Mouse (Mus musculus) kidney, postnatal 0 days (tissue): Measurements from ENCODE around the gene Vax1. TPM values are rescaled to one million over a fixed set of nuclear protein-coding genes. Genes with fewer than 3 reads are reported as not detected.
A peak's percentile ranks its signal among the peaks of the same experiment; 100 is the strongest.

ENCODE experiments used
- ATAC-seq: fragments of 200-750 bp; cut with Nextera tagmentation; replicated peaks from 2 replicates; pipeline ENCODE4 v1.8.0; 2017; ENCODE audit warnings: low read depth, moderate number of reproducible peaks, moderate TSS enrichment, moderate library complexity; ENCODE audit not compliant: low FRiP score
- DNase-seq: peaks from one replicate; pipeline ENCODE4 v3.0.0-alpha.2; 2016; ENCODE audit warnings: low spot score
- H3K27ac ChIP-seq: fragments of 300-500 bp; sonication (generic); 2 replicates; pipeline ENCODE4 v1.5.1; 2014; ENCODE audit warnings: mild to moderate bottlenecking
- H3K27me3 ChIP-seq: fragments of 300-500 bp; sonication (generic); 2 replicates; pipeline ENCODE4 v1.6.1; 2014; ENCODE audit warnings: low read length, mixed read lengths; ENCODE audit not compliant: insufficient read depth
- H3K36me3 ChIP-seq: fragments of 300-500 bp; sonication (generic); 2 replicates; pipeline ENCODE4 v1.6.1; 2014; ENCODE audit warnings: low read length, mixed read lengths; ENCODE audit not compliant: insufficient read depth
- H3K4me1 ChIP-seq: fragments of 300-500 bp; sonication (generic); replicated peaks from 2 replicates; pipeline ENCODE4 v1.6.1; 2014; ENCODE audit warnings: antibody characterized with exemption, low read length, mixed read lengths; ENCODE audit not compliant: insufficient read depth
- H3K4me2 ChIP-seq: fragments of 300-500 bp; sonication (generic); 2 replicates; pipeline ENCODE4 v1.6.1; 2014; ENCODE audit warnings: mild to moderate bottlenecking, low read length, moderate library complexity, mixed read lengths
- H3K4me3 ChIP-seq: fragments of 300-500 bp; sonication (generic); replicated peaks from 2 replicates; pipeline ENCODE4 v1.5.1; 2014; ENCODE audit warnings: low read depth, low read length
- H3K9ac ChIP-seq: fragments of 300-500 bp; sonication (generic); 2 replicates; pipeline ENCODE4 v1.6.1; 2014; ENCODE audit warnings: low read depth, low read length
- H3K9me3 ChIP-seq: fragments of 300-500 bp; sonication (generic); replicated peaks from 2 replicates; pipeline ENCODE4 v1.6.1; 2016; ENCODE audit warnings: low read length, inconsistent platforms, mixed read lengths
- CTCF ChIP-seq: IDR thresholded peaks from 2 replicates; pipeline ENCODE4 v1.5.1; 2016; ENCODE audit warnings: antibody characterized with exemption, low read depth, mild to moderate bottlenecking, moderate library complexity
- WGBS: fragments of 180-500 bp; shearing (Covaris S2); extraction: QIAGEN DNeasy Blood & Tissue Kit; methylation state at CpG from one replicate; pipeline ENCODE4 v1.1.7; 2014; 5-methylcytosine and 5-hydroxymethylcytosine counted together
- polyA plus RNA-seq: library from polyadenylated mRNA; unstranded; fragments of >200 nt; fragmentation: Nextera tagmentation; extraction: Ambion mirVana; gene quantifications from 2 replicates; pipeline ENCODE4 v1.2.1, GENCODE M21; 2015

Gene Vax1
- polyA plus RNA-seq, result not detected in 2 replicates

DNA sequence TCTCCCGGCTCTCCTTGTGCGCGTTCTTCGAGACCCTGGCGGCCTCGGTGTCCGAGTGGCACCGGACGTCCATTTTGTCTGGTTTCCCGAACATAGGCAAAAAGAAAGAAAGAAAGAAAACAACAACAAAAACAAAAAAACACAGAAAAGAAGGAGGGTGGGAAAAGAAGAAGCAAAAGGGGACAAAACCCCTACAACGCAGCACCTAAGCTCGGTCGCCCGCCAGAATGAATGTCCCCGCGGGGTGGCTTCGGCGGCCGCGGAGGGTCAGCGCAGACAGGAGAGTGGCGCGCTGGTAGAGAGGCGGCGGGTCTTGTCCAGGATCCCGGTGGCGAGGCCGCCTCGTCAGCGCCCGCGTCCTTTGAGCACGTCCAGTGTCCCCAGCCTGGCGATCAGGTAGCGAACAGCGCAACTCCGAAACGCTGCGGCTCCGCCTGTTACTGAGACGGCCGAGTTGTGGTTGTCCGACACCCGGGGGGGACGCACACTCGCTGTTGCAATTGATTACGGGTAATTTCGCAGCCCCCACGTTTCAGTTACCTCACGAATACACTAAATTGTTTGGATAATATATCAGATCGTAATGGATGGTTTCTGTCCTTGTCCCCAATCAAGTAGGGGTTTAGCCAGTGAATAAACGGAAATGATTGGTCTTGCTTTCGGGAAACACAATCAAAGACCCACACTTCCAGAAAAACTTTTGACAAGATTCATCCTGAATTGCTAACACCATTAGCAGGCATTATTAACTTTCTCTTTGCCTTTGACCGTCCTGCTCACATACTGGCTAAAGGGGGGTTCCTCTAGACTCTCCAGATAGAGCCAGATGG lies at the start of gene Vax1:
Gene Vax1 (minus strand): TSS at position 121 of the 830 bp plus-strand sequence.
- H3K36me3 ChIP-seq, result no peaks in the 10 kb centered on the region

DNA sequence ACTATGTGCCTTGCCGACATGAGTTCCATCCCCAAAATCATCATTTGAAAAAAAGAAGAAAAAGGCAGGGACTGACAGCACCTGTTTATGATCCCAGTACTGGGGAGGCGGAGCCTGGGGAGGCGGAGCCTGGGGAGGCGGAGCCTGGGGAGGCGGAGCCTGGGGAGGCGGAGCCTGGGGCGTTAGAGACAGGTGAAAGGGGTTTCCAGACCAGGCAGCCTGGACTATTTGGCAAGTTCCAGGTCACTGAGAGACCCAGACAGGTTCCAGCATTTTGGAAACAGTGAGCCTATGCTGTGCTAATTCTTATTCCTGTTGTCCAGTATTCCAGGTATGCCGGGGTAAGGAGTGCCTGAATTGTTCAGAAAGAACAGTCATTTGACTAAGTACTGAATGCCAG lies 49.1 kb upstream of the Vax1 start, which contains the start of gene Kcnk18:
Gene Kcnk18 (plus strand): TSS at position 224 of the 400 bp plus-strand sequence.
- Histone ChIP-seq H3K27ac (no peak within 1 kb of the TSS), H3K4me3 (no peak within 1 kb of the TSS), H3K9ac (no peak within 1 kb of the TSS), H3K4me1 (no peaks in the 10 kb centered on the region), H3K27me3 (no peaks in the 10 kb centered on the region), H3K36me3 (no peaks in the 10 kb centered on the region), H3K4me2 (no peak within 1 kb of the TSS), H3K9me3 (no peaks in the 10 kb centered on the region)
- DNase-seq (no peak), ATAC-seq (no peak)
- WGBS, result 87% methylated on average over 8 of the region's 8 CpGs
- no peak for TF ChIP-seq CTCF

More for the DNA sequence above, at the start of gene Vax1:
- peak within 1 kb of the TSS; percentile 49 for H3K4me2 ChIP-seq
- no peak for ATAC-seq
- WGBS, result under 1% methylated on average over 54 of the region's 54 CpGs
- H3K4me3 ChIP-seq, result peak within 1 kb of the TSS; percentile 31
- H3K27me3 ChIP-seq, result peaks cover 92% of the 10 kb centered on the region
- no peaks in the 10 kb centered on the region for H3K9me3 ChIP-seq
- no peak within 1 kb of the TSS for H3K9ac ChIP-seq
- H3K27ac ChIP-seq, result no peak within 1 kb of the TSS
- H3K4me1 ChIP-seq, result peaks cover 15% of the 10 kb centered on the region
- TF ChIP-seq CTCF, result no peak
- no peak for DNase-seq

DNA sequence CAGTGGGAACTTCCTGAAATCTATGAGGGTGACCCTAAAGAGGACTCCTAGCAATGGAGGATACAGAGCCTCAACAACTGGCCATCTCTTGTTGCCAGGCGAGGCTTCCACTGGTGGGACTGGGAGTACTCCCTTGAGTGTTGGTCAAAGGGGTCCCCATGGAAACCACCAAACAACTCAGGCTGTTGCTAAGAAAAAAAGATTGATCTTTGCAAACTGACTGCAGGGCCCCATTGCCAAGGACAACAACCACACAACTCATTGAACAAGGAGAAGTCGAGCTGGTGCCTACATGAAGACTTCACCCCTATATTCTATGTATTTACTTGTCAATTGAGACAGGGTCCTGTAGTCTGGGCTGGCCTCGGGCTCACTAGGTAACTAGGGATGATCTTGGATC lies 47.0 kb upstream of the Vax1 start:
- Histone ChIP-seq H3K36me3 (no peaks in the 10 kb centered on the region), H3K27ac (no peak overlapping the region), H3K27me3 (no peaks in the 10 kb centered on the region), H3K9ac (no peak overlapping the region), H3K4me2 (no peak overlapping the region), H3K4me3 (no peak overlapping the region), H3K9me3 (no peaks in the 10 kb centered on the region), H3K4me1 (no peaks in the 10 kb centered on the region)
- DNase-seq, result no peak
- ATAC-seq, result no peak
- TF ChIP-seq CTCF, result no peak
- 87% methylated on average over 3 of the region's 3 CpGs for WGBS

DNA sequence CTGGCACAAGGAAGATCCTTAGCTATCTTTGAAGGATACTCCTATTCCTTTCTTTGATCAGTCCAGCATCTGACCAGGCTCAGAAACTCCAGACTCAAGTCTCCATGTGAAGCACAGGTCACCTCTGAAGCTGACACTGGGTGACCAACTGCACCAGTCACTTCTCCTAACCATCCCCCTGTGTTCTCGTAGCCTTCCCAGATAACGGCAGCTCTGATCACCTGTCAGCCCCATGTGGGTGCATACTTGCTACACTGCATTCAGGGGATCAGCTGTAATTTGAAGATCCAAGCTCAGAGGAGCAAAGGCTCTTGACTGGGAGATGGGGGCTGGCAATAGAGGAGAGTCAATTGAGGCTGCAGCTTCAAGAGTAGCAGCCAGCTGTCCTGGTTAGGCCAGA lies 39.1 kb upstream of the Vax1 start:
- DNase-seq (no peak), ATAC-seq (no peak)
- Histone ChIP-seq H3K4me3 (no peak overlapping the region), H3K36me3 (no peaks in the 10 kb centered on the region), H3K9me3 (no peaks in the 10 kb centered on the region), H3K27ac (no peak overlapping the region), H3K27me3 (peaks cover 4% of the 10 kb centered on the region; the same call in 1 of the 2 replicates), H3K4me1 (no peaks in the 10 kb centered on the region), H3K9ac (no peak overlapping the region), H3K4me2 (no peak overlapping the region)
- WGBS, result 52% methylated on average over 2 of the region's 2 CpGs
- TF ChIP-seq CTCF, result no peak

DNA sequence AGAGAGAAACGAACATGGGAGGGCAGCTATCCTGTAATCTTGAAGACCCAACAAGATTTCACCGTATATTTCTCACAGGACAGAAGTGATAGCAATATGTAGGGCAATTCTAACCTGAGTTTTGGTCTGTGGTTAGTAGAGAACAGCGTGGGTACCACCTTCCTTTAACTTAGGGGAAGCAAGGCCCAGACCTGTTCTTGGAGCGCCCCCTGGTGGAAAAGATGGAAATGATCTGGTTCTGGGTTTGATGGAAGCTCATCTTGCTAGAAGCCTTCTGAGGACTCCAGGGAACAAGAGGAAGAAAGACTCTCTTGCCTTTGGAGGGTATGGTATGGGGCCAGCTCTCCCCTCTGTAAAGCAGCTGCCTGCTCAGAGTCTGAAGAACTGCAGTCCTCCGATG lies 38.6 kb upstream of the Vax1 start:
- Histone ChIP-seq H3K4me1 (no peaks in the 10 kb centered on the region), H3K36me3 (no peaks in the 10 kb centered on the region), H3K4me3 (no peak overlapping the region), H3K27me3 (peaks cover 4% of the 10 kb centered on the region; the same call in 1 of the 2 replicates), H3K27ac (no peak overlapping the region), H3K9me3 (no peaks in the 10 kb centered on the region), H3K4me2 (no peak overlapping the region), H3K9ac (no peak overlapping the region)
- TF ChIP-seq CTCF, result peak; percentile 91
- 35% methylated on average over 5 of the region's 5 CpGs for WGBS
- DNase-seq (peak; percentile 85), ATAC-seq (no peak)

DNA sequence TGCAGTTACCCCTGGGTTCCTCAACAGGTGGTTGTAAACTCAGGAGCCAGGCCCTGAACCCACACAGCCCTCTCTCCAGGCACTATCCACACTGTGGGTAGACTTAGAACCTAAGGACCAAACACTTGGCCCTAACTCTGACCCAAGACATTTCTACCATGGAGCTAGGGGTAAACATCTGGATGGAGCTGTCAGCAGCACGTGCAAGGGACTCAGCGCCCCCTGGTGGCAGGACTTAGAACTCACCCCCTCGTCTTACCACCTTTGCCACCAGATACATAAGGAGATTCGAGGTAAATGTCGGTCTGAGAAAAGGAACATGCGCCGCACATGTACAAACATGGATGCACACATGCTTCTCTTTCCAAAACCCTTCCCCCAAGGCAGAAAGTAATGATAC lies 28.3 kb upstream of the Vax1 start:
- H3K27ac ChIP-seq, result no peak overlapping the region
- peak; percentile 56 for DNase-seq
- no peak overlapping the region for H3K4me2 ChIP-seq
- peak; percentile 86 for TF ChIP-seq CTCF
- H3K9ac ChIP-seq, result no peak overlapping the region
- H3K4me3 ChIP-seq, result no peak overlapping the region
- no peaks in the 10 kb centered on the region for H3K4me1 ChIP-seq
- H3K9me3 ChIP-seq, result no peaks in the 10 kb centered on the region
- H3K36me3 ChIP-seq, result no peaks in the 10 kb centered on the region
- WGBS, result 37% methylated on average over 7 of the region's 7 CpGs
- peaks cover 34% of the 10 kb centered on the region for H3K27me3 ChIP-seq
- no peak for ATAC-seq
